Mouse (Mus musculus) cortical plate, adult 2 months (tissue): ENCODE results near the gene Myl4. TPM values are rescaled to one million over a fixed set of nuclear protein-coding genes. Genes with fewer than 3 reads are reported as not detected.
A peak's percentile ranks its signal among the peaks of the same experiment; 100 is the strongest.
"Not testable (repeated sequence)": the region's sequence is repeated elsewhere in the genome, so short reads cannot be mapped to it uniquely, and the experiment has no call there.

Experiments used
- H3K27ac ChIP-seq: fragments of 200-500 bp; 2 replicates; pipeline ENCODE4 v1.5.1; 2012; ENCODE audit warnings: low read length, control low read depth, inconsistent platforms; ENCODE audit not compliant: insufficient read depth
- H3K4me1 ChIP-seq: fragments of 200-500 bp; 2 replicates; pipeline ENCODE4 v1.6.1; 2011; ENCODE audit warnings: low read length; ENCODE audit not compliant: control insufficient read depth, insufficient read depth
- H3K4me3 ChIP-seq: fragments of 200-500 bp; 2 replicates; pipeline ENCODE4 v1.5.1; 2011; ENCODE audit warnings: mild to moderate bottlenecking, low read length, control low read depth; ENCODE audit not compliant: insufficient read depth
- CTCF ChIP-seq: fragments of 200-500 bp; IDR thresholded peaks from 2 replicates; pipeline ENCODE4 v1.5.1; 2011; ENCODE audit warnings: mild to moderate bottlenecking, control low read depth, low read length; ENCODE audit not compliant: insufficient read depth; ENCODE audit errors: extremely low read depth
- POLR2A ChIP-seq: fragments of 200-500 bp; IDR thresholded peaks from 2 replicates; pipeline ENCODE4 v1.6.1; 2011; ENCODE audit warnings: mild to moderate bottlenecking, low read length, control low read depth; ENCODE audit not compliant: insufficient read depth; ENCODE audit errors: extremely low read depth
- polyA plus RNA-seq: library from polyadenylated mRNA; depleted of rRNA; stranded (reverse); fragments of >200 nt; gene quantifications from 2 replicates; pipeline ENCODE4 v1.2.3, GENCODE M21; 2012

Myl4 gene
- polyA plus RNA-seq, 1 experiment, result 74.0 TPM

DNA sequence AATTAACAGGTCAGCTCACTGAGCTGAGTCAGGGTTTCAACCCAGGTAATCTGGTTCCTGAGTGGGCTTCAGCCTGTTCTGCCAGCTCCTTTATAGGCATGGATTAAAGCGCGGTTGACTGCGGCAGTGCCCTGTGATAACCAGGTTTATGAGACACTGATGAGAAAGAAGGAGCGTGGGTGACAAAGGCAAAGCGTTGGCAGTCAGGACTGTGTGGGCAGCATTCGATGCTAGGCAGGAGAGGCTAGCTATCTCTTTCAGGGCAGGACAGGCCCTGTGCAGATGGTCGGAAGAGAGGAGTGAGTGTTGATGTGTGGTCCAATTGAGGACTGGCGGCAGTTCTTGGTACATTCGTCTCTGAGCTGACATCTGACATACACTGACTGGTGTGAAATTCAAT is 17.3 kb downstream of the Myl4 start:
- no peak for TF ChIP-seq POLR2A
- no peak for TF ChIP-seq CTCF
- H3K4me3 ChIP-seq, result no peak overlapping the region
- H3K4me1 ChIP-seq, result peaks cover 7% of the 10 kb centered on the region
- H3K27ac ChIP-seq, result peak overlapping the region; percentile 2; the same call in 1 of the 2 replicates

DNA sequence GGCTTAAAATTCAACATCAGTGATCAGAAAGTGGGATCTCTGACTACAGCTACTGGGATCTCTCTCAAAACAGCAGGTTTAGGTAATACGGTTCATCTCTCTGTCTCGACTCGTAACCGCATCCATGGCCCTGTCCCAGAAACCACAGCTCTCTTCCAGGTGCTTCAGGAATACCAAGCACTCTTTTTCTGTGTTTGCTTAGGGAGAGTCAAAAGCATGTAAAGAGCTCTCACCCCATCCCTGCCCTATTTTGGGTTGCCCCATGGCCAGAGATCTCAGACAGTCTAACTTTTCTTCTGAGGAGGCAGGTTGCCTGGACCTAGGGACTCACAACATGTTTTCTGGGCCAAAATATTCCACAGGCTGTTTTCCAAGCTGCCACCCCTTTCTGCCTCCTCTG is 17.9 kb downstream of the Myl4 start:
- no peak for TF ChIP-seq POLR2A
- no peak for TF ChIP-seq CTCF
- H3K27ac ChIP-seq, result no peak overlapping the region; the same call in 1 of the 2 replicates

DNA sequence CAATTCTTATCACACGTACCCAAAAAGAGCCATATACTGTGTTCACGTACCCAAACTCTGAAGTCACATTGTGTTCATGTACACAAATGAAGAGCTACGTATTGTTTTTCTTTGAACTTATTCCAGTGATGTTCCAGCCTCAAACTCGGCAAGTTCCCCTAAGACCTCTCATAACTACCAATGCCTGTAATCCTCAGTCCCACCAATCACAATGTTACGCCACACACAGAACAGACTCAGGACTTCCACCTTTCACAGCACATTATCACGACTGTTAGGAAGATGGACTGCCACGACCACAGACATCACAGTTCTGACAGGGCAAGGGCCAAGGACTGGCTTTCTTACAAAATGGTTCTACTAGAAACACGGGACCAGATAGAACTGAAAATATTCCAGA is 20.1 kb downstream of the Myl4 start:
- not testable (repeated sequence) for H3K4me1 ChIP-seq, H3K4me3 ChIP-seq, H3K27ac ChIP-seq

More for the DNA sequence above, 17.9 kb downstream of the Myl4 start:
- no peak overlapping the region for H3K4me3 ChIP-seq
- H3K4me1 ChIP-seq, result peaks cover 6% of the 10 kb centered on the region

DNA sequence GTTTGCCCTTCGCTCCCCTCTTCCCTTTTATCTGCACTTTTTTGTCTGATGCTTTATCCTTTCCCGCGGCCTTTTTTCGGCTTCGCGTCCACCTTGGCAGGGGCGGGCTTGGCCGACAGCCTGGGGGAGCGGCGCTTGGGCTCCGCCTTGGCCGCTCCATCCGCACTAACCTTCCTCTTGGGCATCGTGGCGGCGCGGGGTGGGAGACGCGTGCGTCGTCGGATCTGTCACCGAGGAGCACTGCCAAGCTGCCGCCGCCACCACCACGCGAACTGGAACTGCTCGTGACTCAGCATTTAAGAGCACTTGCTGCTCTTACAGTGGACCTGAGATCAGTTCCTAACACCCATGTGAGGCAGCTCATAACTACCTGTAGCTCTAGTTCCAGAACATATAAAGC is 20.9 kb downstream of the Myl4 start:
- H3K27ac ChIP-seq, H3K4me1 ChIP-seq: not testable (repeated sequence)
- H3K4me3 ChIP-seq, result peak overlapping the region; percentile 13; the same call in 1 of the 2 replicates

DNA sequence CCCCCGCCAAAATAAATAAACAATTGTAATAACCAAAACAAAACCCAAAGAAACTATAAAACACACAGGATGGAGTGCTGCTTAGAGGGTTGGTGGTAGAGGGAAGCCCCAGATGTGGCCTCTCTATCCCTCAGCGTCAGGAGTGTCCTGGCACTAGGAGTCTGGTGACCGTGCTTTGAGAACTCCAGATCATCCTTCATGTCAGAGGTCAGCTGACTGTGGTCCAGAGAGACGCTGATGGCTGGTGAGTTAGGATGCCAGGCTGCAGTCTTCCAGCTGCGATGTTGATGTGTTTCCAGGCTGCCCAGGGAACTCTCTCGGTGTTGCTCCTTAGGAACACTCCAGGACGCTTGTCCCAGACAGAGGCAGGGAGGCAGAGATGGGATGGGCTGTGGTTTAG is 21.6 kb downstream of the Myl4 start:
- no peak overlapping the region for H3K27ac ChIP-seq
- no peak for TF ChIP-seq CTCF
- TF ChIP-seq POLR2A, result no peak
- H3K4me3 ChIP-seq, result no peak overlapping the region
- peaks cover 3% of the 10 kb centered on the region for H3K4me1 ChIP-seq

DNA sequence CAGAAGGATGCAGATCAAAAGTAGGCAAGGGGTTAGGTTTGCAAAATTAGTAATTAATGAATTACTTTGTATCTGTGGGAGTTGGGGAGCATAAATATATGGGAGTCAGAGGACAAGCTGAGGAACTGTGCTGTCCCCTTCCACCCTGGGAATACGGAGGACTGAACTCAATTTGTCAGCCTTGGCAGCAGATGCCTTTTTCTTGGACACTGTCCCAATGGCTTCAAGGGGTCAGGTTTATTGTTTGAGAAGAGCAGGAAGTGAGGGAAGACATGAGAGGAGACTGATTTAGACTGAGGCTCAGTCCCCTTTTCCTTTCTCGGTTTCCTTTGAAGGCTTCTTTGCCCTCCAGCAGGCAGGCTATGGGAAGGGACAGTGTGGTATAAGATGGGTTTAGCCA is 22.1 kb downstream of the Myl4 start:
- Histone ChIP-seq H3K27ac (no peak overlapping the region), H3K4me1 (peaks cover 3% of the 10 kb centered on the region), H3K4me3 (no peak overlapping the region)
- no peak for TF ChIP-seq POLR2A
- no peak for TF ChIP-seq CTCF

DNA sequence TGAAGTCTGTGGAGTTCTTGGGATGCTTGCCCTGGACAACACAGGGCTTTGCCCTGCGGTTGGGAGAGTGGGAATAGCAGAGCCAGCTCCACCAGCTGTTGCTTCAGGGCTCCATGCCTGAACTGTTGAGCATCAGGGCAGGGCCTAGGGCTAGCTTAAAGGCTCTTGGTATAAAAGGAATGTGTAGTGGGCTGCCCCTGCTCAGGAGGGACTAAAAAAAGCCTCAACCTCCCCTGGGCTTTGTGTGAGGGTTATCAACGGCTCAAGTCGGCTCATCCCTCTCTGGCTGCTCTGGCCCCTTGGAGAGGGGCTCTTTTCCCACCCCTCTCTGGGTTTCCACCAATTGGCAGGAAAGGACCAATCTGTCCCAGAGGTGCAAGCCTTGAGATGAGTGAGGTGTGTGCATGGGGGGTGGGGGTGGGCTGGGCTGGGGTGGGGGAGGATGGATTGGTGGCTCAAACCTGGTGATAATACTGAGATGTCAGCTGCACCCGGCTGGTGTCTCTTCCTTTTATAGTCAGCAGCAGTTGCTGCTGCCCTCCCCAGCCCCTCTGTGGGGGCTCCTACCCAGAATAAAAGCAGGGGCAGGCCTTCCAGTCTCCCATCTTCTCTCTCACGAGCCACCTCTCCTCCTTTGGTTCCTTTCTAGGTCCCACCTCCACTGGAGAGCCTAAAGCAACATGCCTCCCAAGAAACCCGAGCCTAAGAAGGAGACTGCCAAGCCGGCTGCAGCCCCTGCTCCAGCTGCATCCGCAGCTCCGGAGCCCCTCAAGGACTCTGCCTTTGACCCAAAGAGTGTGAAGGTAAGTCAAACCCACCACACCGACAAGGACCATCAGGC is 26.5 kb downstream of the Myl4 start:
- Histone ChIP-seq H3K4me1 (peaks cover 2% of the 10 kb centered on the region; the same call in 1 of the 2 replicates), H3K4me3 (no peak overlapping the region), H3K27ac (0 out of 2 replicates have a peak overlapping the region, but pooled peaks have one; percentile 31)
- TF ChIP-seq POLR2A (no peak), CTCF (no peak)

DNA sequence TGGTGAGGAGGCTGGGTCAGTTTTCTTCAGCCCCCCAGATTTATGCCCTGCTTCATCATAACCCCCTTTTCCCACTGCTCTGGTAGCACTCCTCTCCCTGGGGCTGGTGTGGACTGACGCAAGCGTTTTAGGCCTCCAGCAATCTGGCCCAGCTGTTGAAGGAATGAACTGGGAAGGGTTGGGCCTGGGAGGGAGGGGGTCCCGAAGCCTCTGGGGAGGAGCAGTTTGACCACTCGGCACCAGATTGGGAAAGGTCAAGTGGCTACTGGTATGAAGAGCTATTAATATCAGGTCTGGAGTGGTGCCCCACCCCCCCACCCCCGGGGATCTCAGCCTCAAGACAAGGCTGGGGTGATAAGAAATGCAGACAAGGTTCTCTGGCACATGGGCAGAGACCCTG is 27.6 kb downstream of the Myl4 start:
- H3K4me3 ChIP-seq, result no peak overlapping the region
- no peak overlapping the region for H3K27ac ChIP-seq
- TF ChIP-seq CTCF (no peak), POLR2A (no peak)
- H3K4me1 ChIP-seq, result 0 out of 2 replicates have a peak, but pooled peaks cover 2% of the 10 kb centered on the region

DNA sequence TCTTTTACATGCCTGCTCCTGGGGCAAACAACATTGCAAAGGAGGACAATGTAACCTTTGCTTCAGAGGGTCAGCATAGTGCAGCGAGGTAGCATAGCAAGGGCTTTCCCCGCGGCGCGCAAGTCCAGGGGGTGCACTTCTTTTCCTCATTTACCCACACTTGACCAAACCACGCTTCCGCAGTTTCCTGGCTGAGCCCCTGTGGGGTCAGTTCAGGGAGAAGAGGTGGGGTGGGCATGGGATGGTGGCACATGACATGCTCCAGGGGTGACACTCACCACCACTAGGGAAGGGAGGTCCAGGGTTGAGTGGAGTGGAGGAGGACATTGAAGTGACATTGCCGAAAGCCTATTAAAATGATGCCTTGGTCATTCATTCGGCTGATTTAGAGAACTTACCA is 28.6 kb downstream of the Myl4 start:
- Histone ChIP-seq H3K4me1 (0 out of 2 replicates have a peak, but pooled peaks cover 2% of the 10 kb centered on the region), H3K27ac (no peak overlapping the region), H3K4me3 (no peak overlapping the region)
- no peak for TF ChIP-seq CTCF
- TF ChIP-seq POLR2A, result no peak

DNA sequence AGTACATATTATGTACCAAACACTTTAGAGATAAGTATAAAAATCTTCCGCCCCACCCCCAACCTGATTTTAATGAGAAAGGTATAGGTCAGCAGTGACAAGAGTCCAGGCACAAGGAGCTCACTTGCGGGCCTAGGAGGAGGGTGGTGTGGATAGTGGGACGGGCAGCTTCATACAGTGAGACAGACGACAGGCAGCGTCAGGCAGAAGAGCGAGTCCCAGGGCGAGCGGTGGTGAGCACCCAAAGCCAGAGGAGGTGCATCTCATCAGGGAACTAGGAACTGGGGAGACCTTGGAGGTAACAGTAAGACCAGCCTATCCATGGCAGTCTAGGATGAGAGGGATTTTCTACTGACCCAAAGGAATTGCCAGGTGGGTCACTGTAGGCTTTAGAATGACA is 29.1 kb downstream of the Myl4 start:
- TF ChIP-seq CTCF (no peak), POLR2A (no peak)
- Histone ChIP-seq H3K27ac (no peak overlapping the region), H3K4me3 (no peak overlapping the region)

More for the DNA sequence above, 29.1 kb downstream of the Myl4 start:
- 0 out of 2 replicates have a peak, but pooled peaks cover 2% of the 10 kb centered on the region for H3K4me1 ChIP-seq
